Mouse (Mus musculus) frontal cortex, adult (tissue): ENCODE results near the gene Cd7.
"Not testable (repeated sequence)": the region's sequence is repeated elsewhere in the genome, so short reads cannot be mapped to it uniquely, and the experiment has no call there.

Source experiments
- ATAC-seq: cut with Nextera tagmentation; 2 replicates; pipeline ENCODE4 v1.9.2; 2017; ENCODE audit warnings: mild to moderate bottlenecking, moderate library complexity, mixed read lengths; ENCODE audit not compliant: low TSS enrichment

Cd7 gene

DNA sequence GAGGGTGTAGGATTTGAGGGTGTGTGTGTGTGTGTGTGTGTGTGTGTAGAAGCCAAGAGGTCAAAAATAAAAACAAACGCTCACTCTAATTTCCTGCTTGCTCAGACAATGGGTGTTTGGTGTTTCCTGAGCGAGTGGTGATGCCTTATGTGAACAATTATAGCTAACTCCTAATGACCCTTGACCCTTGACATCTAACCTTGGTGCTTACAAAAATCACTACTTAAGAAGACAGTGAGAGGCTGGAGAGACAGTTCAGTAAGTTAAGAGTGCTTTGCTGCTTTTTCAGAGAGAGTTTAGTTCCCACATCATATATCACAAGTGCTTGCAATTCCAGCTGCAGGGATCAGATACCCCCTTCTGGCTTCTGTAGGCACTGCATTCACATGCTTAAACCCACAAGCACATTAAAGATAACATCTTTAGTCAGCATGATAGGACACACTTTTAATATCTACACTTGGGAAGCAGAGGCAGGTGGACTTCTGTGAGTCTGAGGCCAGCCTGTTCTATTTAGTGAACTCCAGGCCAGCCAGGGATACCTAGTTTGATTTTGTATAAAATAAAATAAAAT is 8.7 kb upstream of the Cd7 start:
- no peak for ATAC-seq

DNA sequence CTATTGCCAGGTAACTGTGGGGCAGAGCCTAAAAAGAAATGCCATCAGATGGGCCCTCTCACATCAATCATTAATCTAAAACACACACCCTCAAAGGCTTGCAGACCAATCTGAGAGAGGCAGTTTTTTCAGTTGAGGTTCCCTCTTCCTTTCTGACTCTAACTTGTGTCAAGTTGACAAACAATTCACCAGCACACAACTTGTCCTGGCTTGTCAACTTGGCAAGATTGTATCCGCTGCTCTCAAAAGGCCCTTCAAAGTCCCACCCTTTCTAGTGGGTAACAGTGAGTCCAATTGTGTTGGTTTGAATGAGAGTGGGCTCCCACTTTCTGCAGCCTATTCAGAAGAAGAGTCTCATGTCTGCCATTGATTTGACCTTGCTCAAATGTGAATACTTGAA is 6.1 kb upstream of the Cd7 start:
- ATAC-seq: no peak

DNA sequence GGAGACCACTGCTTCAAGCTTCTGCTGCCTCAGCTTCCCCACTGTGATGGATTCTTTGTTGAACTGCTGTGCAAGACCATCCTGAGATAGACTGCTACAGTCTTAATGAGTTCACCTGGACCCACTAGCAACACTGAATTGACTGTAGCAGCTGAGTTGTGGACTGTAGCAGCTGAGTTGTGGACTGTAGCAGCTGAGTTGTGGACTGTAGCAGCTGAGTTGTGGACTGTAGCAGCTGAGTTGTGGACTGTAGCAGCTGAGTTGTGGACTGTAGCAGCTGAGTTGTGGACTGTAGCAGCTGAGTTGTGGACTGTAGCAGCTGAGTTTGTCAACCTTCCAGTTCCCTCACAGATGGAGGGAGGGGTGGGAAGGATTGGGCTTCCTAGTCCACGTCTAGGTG is 3.8 kb upstream of the Cd7 start:
- ATAC-seq: not testable (repeated sequence)

DNA sequence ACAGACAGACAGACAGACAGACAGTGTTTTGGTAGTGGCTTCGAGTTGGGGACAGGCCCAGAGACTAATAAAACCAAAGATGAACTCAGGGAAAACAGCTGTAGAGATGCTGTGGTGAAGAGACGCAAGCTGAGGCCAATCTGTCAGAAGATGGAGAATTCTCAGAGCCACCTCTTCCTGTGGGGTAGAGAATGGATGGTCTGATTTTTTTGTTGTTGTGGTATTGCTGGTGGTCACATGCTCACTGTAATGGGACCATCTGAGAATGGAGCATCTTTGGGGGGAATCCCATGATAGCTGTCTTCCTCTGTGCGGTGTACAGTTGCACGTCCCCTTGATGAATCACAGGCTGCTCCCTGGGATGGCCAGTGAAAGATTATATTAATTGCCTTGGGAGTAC is 3.3 kb upstream of the Cd7 start:
- ATAC-seq: no peak

DNA sequence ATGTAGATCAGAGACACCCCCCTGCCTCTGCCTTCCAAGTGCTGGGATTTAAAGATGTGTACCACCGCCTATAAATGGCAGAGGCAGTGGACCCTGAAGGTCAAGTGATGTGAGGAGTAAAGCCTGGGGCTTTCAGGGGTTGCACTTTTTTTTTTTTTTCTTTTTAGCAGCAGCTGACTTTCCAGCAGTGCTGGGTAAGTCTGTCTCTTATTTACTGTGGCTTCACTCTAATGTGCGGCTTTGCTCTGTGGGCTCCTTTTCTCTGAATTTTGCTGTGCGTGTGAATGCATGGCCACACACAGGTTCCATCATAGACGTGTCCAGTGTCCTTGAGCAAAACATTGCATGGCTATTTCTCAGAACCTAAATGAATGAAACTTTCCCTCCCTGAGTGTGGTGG is 2.4 kb upstream of the Cd7 start:
- ATAC-seq: no peak

DNA sequence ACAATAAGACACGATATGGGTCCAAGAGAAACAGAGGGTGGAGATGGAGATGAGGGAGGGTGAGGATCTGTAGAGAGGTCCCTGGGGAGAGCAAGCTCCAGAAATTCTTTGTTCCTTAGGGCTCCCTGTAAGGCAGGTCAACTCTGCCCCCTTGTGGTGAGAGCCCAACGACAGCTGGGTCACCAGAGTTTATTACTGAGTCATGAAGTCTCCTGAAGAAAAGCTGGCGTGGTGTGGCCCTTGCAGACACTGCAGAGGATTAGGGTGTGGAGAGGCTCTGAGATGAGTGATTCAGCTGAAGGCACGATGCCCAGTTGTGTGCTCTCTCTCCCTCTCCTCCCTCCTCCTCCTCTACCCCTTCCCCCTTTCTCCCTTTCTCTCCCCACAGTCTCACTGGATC is 2.0 kb upstream of the Cd7 start:
- ATAC-seq: peak; percentile 67

DNA sequence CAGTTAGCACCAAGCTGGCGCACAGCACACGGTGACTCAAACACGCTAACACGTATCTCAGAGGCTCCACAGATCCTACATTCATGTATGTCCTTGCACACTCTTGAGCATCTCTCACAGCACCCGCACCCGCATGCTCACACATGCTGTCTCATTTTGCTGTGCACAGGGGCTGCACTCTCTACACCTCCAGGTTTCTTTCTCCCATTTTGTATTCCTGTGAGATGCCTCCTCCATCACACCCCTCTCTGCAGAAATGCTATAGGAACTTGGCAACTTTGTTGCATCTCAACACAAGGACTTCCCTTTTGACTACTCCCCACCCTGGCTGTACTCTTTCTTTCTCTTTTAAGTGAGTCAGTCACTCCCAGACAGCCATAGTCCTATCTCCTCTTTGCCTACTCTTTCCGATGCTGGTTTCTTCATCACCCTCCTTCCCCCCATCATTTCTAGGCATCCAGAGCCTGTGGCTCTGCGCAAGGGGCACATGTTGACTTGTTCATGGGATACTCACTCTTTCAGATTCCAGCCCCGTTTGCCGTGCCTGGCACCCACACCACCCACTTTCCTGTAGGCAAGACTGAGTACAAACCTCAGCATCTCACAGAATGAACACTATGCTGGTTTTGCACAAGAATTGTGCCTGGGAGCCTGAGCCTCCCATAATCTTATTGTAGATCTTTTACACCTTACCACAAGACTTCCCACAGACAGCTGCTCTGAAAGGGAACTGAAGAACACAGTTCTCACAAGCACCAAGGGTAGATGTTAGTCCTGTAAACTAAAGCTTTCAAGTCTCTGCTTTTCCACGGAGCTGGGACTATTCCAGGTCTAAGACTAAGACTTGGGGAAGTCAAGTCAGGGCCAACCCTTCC is 615 bp downstream of the Cd7 start:
- ATAC-seq: peak; percentile 87

DNA sequence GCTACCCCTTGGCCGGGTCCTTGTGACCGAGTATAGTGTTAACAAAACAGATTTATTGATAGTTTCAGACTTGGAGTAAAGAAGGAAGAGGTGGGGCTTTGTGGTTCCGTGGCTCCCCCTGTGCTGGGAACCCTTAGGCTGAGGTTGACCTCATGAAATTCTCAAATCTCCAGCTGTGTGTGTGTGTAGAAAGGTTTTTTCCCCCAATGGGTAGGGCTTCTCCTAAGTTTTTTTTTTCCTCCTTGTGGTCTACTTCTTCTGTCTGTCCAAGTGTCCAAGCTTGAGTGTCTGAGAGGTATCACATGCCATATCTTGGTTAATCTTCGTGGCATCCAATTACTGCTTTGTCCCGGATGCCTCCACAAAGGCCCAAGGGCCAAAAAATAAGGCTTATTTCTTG is 6.1 kb downstream of the Cd7 start:
- no peak for ATAC-seq

DNA sequence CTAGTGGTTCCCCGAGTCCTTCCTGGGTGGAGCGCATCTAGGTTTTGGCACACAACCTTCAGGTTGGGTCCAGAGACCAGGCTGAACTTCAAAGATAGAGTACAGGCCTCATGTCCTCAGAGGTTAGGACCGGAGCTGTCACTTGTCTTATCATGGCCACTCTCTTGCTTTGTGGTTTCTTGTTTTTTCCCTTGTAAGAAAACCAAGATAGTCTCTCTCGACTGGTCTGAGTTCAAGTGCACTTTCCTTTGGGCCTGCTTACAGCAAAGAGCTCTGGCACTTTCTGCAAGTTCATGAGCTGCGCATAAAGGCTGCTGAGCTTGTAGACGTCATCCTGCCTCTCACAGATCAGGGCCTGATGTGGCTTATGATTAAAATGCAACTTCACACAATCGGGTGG is 12.0 kb downstream of the Cd7 start:
- ATAC-seq: no peak

DNA sequence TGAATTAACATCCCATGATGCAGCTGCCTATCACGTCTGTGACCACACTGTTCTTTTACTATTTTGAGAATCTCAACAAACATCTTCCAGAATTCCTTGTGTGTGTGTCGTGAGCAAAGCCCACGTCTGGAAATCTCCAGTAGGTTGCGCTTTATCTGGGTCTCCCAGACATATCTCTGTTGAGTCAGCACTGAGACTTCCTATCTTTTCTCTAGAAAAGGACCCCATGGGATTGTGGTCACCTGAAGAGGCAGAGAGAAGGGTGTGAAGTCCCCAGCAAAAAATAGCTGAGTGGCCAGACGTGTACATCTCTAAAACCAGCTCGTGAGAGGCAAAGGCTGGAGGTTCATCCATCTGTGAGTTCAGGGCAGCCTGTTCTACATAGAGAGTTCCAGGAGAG is 15.1 kb downstream of the Cd7 start:
- peak; percentile 76; the same call in 1 of the 2 replicates for ATAC-seq

DNA sequence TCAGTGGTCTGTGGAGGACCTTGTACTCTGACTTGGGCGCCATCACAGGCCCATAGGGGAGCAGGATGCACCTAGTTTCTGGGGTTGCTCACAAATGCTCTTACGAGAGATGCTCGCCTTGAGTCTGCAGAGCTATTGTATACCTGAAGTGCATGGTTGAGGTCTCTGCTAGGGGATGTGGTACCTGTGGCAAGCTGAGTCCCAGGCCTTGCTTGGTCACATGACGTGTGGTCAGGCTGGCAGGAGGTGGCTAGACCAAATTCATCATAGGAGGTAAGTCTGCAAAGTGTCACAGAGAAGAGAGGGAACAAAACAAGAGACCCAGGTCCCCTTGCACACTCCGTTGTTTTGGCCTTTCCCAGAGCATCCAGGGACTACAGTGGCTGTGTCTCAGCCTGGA is 19.7 kb downstream of the Cd7 start:
- no peak for ATAC-seq

DNA sequence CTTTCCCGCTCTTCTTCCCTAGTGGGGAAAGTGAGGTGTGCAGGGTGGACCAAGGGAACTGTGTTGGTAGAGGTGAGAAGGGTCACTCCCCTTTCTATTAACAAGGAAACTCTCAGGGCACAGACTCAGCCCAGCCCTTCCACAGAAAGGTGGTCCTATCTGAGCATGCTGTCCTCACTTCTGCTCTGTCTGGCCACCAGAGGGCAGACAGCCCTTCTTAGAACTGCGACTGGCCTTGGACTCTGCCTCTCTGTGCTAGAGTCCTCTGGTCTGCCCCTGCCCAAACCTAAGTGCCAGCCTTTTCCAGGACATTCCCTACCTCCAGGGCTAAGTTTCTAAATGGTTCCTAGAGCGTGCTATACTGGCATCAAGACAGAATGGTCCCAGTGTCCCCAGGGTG is 21.5 kb downstream of the Cd7 start:
- ATAC-seq: peak; percentile 55; the same call in 1 of the 2 replicates

DNA sequence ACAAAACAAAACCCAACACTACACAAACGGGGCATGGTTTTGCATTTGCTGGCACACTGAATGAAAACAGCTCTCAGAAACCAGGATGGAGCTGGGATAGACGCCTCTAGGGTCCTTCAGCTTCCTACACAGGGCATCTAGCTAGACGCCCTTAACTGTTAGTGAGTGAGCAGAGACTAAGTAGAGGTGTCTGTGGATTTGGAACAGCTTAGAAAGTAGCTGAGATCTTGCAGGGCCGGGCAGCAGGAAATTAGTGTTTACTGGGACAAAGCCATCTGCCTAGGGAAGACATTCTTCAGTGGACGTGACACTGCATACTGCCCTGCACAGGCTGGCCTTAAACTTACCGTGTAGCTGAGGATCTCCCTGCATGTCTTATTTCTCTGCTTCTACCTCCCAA is 23.7 kb downstream of the Cd7 start:
- ATAC-seq: peak; percentile 3; the same call in 1 of the 2 replicates

DNA sequence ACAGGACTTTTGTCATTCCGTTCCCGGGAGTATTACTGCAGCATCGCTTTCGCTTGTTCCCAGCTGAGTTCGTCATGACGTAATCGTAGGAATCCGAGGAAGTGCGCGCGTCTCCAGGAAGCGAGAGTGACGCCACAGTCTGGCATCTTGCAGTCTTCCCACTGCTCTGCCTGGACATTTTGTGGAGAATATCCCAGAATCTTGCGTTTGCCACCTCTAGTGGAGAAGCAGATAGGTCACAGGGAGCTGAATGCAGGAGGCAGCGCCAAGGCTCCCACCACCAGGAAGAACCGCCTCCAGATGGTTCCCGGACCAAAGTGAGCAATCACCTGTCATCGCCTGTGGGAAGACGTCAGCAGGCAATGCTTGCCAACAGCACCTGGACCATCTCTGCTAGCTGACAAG is 24.3 kb downstream of the Cd7 start:
- ATAC-seq: peak; percentile 64

DNA sequence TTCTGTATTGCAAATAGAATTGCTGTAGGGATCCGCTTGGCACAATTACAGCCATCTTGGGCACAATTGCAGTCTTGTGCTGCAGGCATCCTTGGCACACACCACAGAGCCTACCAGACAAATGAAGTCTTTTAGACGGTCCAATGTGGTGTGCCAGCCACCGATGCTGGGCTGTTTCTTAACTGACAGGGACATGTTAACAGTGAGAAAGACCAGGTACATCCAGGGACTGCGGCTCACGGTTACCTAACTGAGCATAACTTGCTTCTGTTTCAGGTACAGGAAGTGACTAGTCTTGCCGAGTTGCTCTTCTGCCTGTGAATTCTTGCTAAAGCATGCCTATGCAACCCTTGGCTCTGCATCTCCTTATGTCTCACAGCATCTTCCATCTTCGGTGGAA is 25.6 kb downstream of the Cd7 start:
- ATAC-seq: no peak

DNA sequence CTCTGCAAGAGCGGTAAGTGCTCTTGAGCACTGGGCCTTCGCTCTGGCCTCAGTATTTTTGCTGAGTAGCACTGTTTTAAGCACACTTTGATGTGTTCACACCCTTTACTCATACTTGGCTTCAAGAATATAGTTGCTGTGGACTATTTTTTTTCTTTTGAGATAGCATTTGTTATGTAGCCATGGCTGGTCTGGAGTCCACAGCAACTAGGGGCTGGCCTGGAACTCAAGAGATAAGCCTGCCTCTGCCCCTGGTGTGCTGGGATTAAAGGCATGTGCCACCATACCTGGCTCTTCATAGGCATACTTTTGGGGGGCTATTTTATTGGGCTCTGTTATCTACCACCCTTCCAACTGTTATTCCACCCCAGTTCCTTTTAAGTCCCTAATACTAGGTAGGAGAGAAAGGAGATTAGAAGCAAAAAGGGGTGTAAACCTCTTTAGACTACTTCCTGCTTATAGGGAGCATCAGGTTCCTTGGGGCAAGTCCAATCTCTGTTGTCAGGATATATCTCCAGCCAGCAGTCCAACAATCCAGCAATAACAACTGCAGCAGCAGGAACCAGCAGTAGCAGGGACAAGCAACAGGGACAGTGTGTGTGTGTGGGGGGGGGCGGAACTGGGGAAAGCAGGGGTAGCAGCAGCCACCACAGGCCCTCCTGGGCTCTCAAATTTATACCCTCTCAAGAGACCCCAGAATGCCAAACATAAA is 29.0 kb downstream of the Cd7 start:
- no peak for ATAC-seq

DNA sequence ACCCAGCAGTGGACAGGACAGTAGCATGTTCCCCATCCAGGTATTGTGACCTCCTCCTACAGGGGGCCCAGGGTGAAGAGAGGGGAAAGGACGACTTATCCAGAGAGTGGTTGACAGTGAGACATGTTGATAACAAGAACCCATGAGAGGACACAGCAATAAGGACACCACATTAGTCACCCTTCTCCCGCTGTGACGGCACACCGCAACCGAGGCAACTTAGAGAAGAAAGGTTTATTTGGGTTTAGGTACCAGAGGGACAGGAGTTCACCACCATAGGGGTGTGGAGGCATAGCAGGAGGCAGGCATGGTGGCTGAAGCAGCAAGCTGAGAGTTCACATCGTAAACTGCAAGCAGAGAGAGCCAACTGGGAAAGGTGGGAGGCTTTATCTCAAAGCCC is 33.0 kb downstream of the Cd7 start:
- ATAC-seq: no peak

DNA sequence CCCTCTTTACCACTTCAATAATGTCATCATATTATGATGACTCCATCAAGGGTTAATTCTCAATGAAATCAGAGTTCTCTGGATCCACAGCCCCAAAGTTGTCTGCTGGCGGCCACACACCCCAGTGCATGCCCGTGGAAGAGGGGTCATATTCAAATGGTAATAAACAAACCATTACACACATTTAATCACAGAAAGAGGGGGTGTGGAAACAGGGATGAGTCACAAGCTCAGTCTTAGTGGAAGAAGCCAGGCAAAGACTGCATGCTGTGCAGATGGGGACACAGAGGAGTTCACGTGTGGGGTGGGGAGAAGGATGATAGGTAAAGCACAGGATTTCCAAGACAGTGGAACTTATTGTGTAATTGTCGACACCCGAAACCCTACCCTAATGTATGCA is 34.9 kb downstream of the Cd7 start:
- peak; percentile 77; the same call in 1 of the 2 replicates for ATAC-seq

DNA sequence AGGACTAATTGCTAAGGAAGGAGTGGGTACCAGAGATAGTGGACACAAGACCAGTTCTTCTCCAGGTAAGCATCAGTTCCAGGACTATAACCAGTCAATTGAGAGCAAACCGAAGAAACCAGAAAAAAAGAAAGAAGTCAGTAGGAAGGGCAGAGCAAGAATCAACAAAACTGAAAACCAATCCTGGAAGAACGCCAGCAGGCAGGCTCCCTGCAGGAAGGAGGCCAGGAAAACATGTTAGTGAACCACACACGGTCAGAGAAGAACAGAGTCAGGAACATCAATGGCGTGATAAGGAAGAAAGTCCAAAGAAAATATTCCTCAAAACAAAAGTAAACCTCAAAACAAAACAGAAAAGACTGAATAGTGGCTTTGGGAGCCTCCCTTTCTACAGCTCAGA is 37.3 kb downstream of the Cd7 start:
- ATAC-seq: no peak

DNA sequence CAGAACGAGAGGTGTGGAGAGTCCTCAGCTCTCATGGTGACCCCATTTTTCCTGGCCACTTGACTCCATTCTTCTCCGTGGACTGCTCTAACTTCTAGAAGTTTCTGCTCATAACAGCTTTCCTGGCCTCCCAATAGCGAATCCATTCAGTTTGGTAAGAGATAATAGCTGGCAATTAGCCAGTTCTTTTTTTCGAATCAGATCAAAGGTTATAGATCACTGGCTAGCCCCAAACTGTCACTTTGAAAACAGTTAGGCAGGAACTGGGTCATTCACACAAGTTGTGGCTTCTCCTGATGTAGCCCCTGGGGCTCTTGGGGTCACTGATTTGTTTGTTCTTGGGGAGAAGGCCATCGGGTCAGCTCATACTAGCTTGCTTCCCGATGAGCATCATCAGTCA is 44.5 kb downstream of the Cd7 start:
- ATAC-seq: no peak

DNA sequence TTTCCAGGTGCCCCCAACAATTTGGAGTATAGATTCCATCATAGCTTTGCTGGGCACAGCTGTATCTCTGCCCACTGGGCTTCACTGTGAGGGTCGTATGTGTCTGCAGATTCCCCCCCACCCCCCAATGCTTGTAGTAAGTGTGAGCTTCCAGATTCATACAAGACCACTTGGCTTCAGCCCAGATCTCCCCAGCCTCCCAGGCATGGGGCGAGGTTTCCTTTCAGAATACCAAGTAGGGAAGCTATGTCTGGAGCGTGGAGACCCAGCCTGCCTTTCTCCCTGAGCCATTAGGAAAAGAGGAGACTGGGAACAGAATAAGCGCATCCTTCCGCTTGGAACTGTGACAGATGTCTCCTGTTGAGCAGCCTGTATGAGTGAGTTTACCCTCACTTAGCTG is 45.6 kb downstream of the Cd7 start:
- no peak for ATAC-seq

DNA sequence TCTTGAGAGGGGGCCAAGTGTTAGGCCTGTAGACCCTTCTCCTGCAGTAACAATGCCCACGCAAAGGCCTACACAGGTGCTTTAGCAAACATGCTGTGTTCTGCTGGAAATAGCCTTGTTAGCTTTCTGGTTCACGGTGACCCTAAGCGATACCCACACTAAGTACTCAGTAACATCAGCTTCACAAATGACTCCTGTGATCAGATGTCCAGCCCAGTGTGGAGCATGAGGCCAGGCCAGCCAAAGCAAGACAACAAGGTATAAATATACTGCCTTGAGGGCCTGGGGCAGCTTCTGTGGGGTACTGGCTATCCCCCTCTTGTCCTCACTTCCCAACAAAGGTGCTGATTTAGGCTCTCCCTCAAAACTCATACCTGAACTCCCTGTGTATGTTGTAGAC is 46.1 kb downstream of the Cd7 start:
- no peak for ATAC-seq

DNA sequence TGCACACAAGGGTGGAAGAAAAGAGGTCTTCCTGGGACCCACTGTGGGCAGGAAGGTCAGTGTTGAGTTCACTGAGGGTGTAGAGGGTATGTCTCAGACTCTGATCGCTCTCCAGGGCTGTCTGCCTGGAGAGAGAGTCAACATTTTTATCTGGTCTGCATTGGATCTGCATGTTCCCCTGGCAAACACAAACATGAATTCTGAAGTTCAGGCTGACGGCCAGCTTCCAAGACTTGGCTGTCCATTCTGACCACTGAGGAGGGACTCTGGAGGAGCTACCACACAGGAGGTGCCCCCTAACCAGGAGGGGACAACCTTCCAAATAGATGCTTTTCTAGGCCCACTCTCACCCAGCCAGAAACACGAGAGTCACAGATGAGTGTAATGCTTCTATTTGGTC is 47.4 kb downstream of the Cd7 start:
- ATAC-seq: peak; percentile 6; the same call in 1 of the 2 replicates
